Mouse (Mus musculus) lung, embryonic 15.5 days (tissue): ENCODE results near the gene LTO1. TPM values are rescaled to one million over a fixed set of nuclear protein-coding genes. Genes with fewer than 3 reads are reported as not detected.
"Not testable (repeated sequence)": the region's sequence is repeated elsewhere in the genome, so short reads cannot be mapped to it uniquely, and the experiment has no call there.

Experiments
- ATAC-seq: fragments of 200-750 bp; cut with Nextera tagmentation; 2 replicates; pipeline ENCODE4 v1.8.0; 2017; ENCODE audit warnings: moderate number of reproducible peaks, borderline replicate concordance; ENCODE audit not compliant: low FRiP score, low TSS enrichment; ENCODE audit errors: extremely low read depth
- H3K27ac ChIP-seq: fragments of 300-500 bp; sonication (generic); 2 replicates; pipeline ENCODE4 v1.5.1; 2015; ENCODE audit warnings: moderate library complexity, mild to moderate bottlenecking, inconsistent platforms
- H3K27me3 ChIP-seq: fragments of 300-500 bp; sonication (generic); 2 replicates; pipeline ENCODE4 v1.6.1; 2015; ENCODE audit warnings: inconsistent platforms
- H3K36me3 ChIP-seq: fragments of 300-500 bp; sonication (generic); 2 replicates; pipeline ENCODE4 v1.6.1; 2015; ENCODE audit warnings: inconsistent platforms
- H3K4me1 ChIP-seq: fragments of 300-500 bp; sonication (generic); 2 replicates; pipeline ENCODE4 v1.6.1; 2015; ENCODE audit warnings: inconsistent platforms
- H3K4me2 ChIP-seq: fragments of 300-500 bp; sonication (generic); 2 replicates; pipeline ENCODE4 v1.6.1; 2015; ENCODE audit warnings: inconsistent platforms, mild to moderate bottlenecking, moderate library complexity
- H3K4me3 ChIP-seq: fragments of 300-500 bp; sonication (generic); 2 replicates; pipeline ENCODE4 v1.5.1; 2015; ENCODE audit warnings: mild to moderate bottlenecking, inconsistent platforms
- H3K9ac ChIP-seq: fragments of 300-500 bp; sonication (generic); 2 replicates; pipeline ENCODE4 v1.6.1; 2015; ENCODE audit warnings: inconsistent platforms
- H3K9me3 ChIP-seq: fragments of 300-500 bp; sonication (generic); 2 replicates; pipeline ENCODE4 v1.6.1; 2016; ENCODE audit warnings: inconsistent platforms
- WGBS: fragments of 180-500 bp; shearing (Covaris S2); methylation state at CpG from one replicate; pipeline ENCODE4 v1.1.7; 2015; 5-methylcytosine and 5-hydroxymethylcytosine counted together
- polyA plus RNA-seq: library from polyadenylated mRNA; unstranded; fragments of >200 nt; fragmentation: Nextera tagmentation; extraction: Ambion mirVana; gene quantifications from 2 replicates; pipeline ENCODE4 v1.2.1, GENCODE M21; 2015

LTO1 gene
- polyA plus RNA-seq, 1 experiment from 2014 or later: 27.9 TPM

DNA sequence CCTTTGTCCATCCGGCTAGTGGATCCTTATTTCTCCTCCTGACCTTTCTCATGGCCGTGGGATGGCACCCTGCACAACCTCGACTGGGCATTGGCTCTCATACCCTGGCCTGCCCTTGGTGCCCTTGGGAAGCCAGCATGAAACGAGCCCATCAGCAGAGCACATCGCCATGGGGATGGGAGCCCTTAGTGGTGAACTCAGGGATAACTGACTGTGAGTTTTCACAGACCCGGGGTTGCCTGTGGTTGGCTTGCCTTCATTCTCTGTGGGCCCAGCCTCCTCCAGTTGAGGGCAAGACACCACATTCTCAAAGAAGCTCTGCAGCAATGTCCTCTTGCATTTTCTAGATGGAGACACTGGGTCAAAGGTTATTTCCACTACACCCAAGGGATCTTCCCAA is 22.6 kb upstream of the LTO1 start:
- Histone ChIP-seq H3K4me1 (peaks cover 28% of the 10 kb centered on the region), H3K9me3 (no peaks in the 10 kb centered on the region), H3K4me2 (no peak overlapping the region), H3K27ac (no peak overlapping the region), H3K27me3 (peaks cover 55% of the 10 kb centered on the region), H3K4me3 (no peak overlapping the region), H3K9ac (no peak overlapping the region), H3K36me3 (no peaks in the 10 kb centered on the region)
- ATAC-seq: no peak
- WGBS: 46% methylated on average over 6 of the region's 6 CpGs

DNA sequence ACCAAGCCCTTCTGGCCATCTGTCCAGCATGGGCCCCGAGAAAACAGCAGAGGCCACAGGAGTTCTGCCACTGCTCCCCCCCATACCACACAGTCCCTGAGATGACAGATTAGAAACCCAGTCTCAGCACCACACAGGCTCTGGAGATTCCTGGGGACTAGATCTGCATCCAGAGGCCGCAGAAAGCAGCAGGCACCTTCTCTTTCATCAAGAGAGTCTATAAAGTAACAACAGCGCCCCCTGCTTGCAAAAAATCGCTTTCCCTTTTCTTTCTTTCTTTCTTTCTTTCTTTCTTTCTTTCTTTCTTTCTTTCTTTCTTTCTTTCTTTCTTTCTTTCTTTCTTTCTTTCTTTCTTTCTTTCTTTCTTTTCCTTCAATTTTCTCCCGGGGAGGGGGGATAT is 20.7 kb upstream of the LTO1 start:
- H3K9me3 ChIP-seq: no peaks in the 10 kb centered on the region
- ATAC-seq: no peak

DNA sequence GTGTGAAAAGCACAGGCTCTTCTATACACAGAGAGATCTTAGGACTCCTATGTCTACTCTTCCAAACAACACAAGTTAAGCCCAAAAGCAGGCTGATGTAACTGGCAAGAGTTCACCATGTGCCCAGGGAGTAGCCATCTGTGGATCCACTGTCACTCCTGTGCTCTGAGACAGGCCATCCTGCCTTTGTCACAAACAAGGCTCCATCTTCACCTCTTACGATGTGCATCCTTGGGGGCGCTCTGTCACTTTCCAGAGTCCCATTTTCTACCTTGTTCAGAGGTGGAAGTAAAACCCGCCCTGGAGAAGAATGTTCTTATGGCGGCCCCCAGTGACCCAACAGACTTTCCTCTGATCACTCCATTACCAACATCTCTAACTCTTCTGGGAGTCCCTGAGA is 20.2 kb upstream of the LTO1 start:
- no peaks in the 10 kb centered on the region for H3K36me3 ChIP-seq
- H3K9me3 ChIP-seq: no peaks in the 10 kb centered on the region
- no peak overlapping the region for H3K4me2 ChIP-seq
- 6% methylated on average over 4 of the region's 4 CpGs for WGBS
- peaks cover 24% of the 10 kb centered on the region for H3K4me1 ChIP-seq
- ATAC-seq: no peak
- peaks cover 66% of the 10 kb centered on the region for H3K27me3 ChIP-seq
- H3K4me3 ChIP-seq: no peak overlapping the region
- H3K9ac ChIP-seq: no peak overlapping the region
- H3K27ac ChIP-seq: no peak overlapping the region

More for the DNA sequence above, 20.7 kb upstream of the LTO1 start:
- Histone ChIP-seq H3K36me3 (no peaks in the 10 kb centered on the region), H3K27ac (no peak overlapping the region), H3K4me3 (no peak overlapping the region), H3K27me3 (peaks cover 65% of the 10 kb centered on the region), H3K9ac (no peak overlapping the region), H3K4me2 (no peak overlapping the region), H3K4me1 (peaks cover 24% of the 10 kb centered on the region)
- WGBS: 7% methylated on average over 5 of the region's 5 CpGs

DNA sequence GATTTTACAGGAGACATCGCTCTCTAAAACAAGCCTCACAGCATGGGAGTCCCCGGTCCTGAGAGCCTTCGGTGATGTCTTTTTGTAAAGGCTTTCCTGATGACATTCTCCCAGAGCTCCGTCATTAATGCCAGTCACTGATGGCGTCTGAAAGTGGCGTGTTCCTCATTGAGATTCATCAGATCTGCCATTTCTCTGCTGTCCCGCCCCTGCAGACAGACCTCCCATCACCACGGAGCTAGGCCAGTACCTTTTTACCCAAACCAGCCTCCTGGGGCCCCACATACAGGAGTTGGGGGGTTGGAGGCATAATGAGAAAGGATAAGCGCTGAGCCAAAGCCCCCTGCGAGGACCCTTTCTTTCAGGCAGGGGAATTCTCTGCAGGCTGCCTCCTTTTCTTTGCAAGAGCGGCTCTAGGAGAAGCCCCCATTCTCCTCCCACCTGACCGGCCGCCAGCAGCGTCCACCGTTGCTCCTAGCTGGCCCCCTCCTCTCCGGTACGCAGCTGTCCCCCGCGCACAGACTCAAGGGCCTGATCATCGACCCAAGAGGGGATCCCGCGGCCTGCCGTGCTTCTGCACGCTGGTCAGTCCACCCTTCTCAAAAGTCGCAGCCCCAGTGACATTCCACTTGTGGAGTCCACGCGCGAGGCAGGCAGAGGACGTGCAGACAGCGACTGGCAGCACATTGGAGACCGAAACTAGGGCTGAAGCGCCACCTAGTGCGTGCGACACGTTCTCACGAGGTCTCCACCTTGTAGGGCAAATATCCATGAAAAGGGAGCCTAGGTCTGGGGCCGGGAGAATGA is 19.4 kb upstream of the LTO1 start:
- Histone ChIP-seq H3K4me3 (peak overlapping the region; percentile 46), H3K27me3 (peaks cover 70% of the 10 kb centered on the region), H3K4me1 (peaks cover 24% of the 10 kb centered on the region), H3K27ac (no peak overlapping the region), H3K36me3 (no peaks in the 10 kb centered on the region), H3K9me3 (no peaks in the 10 kb centered on the region), H3K9ac (peak overlapping the region; percentile 36), H3K4me2 (peak overlapping the region; percentile 94)
- WGBS: under 1% methylated on average over 37 of the region's 37 CpGs
- ATAC-seq: peak; percentile 80

DNA sequence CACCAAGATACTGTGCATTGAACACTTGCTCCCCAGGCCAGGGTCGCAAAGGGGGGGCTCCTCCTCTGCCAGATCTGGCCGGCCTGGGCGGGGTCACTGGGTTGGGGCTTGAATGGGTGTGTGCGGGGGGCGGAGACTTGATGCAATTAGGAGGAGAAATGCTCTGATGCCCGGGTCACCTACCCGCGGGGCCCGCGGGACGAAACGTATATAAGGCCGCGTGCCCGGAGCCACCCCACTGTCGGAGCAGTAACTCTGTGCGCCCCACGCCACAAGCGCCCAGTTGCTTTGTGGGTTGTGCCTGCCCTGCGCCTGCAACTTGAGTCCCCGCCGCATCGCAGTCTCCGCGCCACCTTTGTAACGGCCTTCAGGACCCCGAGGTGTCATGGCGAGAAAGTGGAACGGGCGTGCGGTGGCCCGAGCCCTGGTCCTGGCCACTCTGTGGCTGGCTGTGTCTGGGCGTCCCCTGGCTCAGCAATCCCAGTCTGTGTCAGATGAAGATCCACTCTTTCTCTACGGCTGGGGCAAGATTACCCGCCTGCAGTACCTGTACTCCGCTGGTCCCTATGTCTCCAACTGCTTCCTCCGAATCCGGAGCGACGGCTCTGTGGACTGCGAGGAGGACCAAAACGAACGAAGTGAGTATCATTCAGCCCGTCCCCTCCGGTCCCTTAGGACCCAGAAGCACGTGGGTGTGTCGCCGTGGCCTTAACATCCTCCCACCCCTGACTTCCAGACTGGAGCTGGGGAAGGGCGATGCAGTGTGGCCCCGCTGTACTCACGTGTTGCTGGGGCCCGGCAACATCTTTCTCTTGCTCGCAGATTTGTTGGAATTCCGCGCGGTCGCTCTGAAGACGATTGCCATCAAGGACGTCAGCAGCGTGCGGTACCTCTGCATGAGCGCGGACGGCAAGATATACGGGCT is 18.3 kb upstream of the LTO1 start, which contains the start of gene Fgf15:
Gene Fgf15, plus strand, starts transcription at position 238 of the 925 bp plus-strand sequence.
- H3K9ac ChIP-seq: peak within 1 kb of the TSS; percentile 36
- H3K4me3 ChIP-seq: peak within 1 kb of the TSS; percentile 46
- peak; percentile 46; the same call in 1 of the 2 replicates for ATAC-seq
- H3K4me1 ChIP-seq: peaks cover 24% of the 10 kb centered on the region
- H3K27ac ChIP-seq: no peak within 1 kb of the TSS
- H3K27me3 ChIP-seq: peaks cover 70% of the 10 kb centered on the region
- H3K9me3 ChIP-seq: no peaks in the 10 kb centered on the region
- H3K4me2 ChIP-seq: peak within 1 kb of the TSS; percentile 94
- under 1% methylated on average over 65 of the region's 65 CpGs for WGBS
- H3K36me3 ChIP-seq: no peaks in the 10 kb centered on the region

DNA sequence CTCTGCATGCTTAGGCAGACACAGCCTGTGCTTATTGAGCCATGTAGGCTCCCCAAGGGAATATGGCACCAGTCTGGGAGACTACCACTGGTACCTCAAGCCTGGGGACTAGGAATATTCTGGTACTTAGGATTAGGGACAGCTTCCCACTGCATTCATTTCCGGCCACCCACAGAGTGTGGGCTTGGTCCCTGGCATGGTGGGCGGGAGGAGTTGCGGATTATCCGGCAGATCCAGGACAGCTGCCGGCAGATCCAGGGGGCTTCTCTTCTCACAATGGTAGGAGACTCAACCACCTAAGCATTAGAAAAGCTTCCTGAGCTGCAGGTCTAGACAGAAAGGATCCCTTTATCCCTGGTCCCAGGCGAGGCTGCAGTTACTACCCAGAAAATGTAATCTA is 16.4 kb upstream of the LTO1 start:
- Histone ChIP-seq H3K36me3 (no peaks in the 10 kb centered on the region), H3K9me3 (no peaks in the 10 kb centered on the region), H3K4me3 (no peak overlapping the region), H3K27ac (no peak overlapping the region), H3K4me1 (peaks cover 24% of the 10 kb centered on the region), H3K27me3 (peaks cover 67% of the 10 kb centered on the region), H3K9ac (no peak overlapping the region), H3K4me2 (no peak overlapping the region)
- no peak for ATAC-seq
- 54% methylated on average over 6 of the region's 6 CpGs for WGBS

DNA sequence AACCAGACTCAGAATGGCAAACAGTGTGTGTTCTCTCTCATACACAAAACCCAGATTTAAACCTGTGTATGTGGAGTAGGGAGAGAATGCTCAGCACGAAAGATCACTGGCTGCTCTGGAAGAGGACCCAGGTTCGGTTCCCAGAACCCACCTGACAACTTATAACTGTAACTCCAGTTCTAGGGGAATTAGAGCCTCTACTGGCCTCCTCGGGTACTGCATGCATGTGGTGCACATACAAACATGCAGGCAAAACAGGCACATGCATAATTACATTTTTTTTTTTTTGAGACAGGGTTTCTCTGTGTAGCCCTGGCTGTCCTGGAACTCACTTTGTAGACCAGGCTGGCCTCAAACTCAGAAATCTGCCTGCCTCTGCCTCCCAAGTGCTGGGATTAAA is 9.4 kb upstream of the LTO1 start:
- H3K9ac ChIP-seq, H3K36me3 ChIP-seq, H3K27me3 ChIP-seq, H3K4me1 ChIP-seq, H3K27ac ChIP-seq, H3K4me3 ChIP-seq, H3K4me2 ChIP-seq, ATAC-seq, H3K9me3 ChIP-seq: not testable (repeated sequence)
- 87% methylated on average over 3 of the region's 3 CpGs for WGBS

DNA sequence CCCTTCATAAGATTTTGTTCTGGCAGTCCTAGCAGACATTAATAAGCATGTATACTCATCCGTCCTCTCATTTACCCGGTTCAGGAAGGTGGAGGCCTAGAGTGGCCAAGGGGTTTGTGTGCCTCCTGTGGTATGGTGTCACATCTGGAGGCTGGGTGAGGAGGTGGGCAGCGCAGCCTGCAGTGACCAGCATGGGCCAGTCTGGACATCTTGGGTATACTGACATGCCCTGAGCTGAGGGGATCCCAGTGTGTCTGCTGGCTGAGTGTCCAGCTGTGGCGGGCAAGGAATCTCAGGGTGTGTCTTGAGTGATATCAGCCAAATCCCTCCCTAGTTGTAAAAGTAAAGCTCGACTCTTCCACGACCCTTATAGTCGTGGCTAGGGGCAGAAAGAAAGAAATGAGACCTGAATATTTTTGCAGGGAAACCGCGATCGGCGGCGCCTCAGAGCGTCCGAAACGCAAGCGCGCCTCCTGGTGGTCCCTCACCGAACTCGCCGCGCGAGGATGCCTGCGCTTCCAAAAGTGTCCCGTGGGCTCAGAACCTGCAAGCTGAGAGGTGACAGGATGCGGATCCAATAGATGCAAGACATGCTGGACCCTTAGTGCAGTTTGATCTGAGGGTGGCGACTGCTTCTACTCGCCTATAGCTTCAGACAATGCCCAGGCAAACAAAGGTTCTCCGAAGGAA is 8.0 kb upstream of the LTO1 start:
- H3K9ac ChIP-seq: no peak overlapping the region
- no peaks in the 10 kb centered on the region for H3K9me3 ChIP-seq
- no peaks in the 10 kb centered on the region for H3K27me3 ChIP-seq
- no peaks in the 10 kb centered on the region for H3K36me3 ChIP-seq
- H3K4me2 ChIP-seq: no peak overlapping the region
- H3K4me1 ChIP-seq: peaks cover 2% of the 10 kb centered on the region
- no peak overlapping the region for H3K4me3 ChIP-seq
- no peak overlapping the region for H3K27ac ChIP-seq
- peak; percentile 52; the same call in 1 of the 2 replicates for ATAC-seq
- WGBS: 10% methylated on average over 28 of the region's 28 CpGs

DNA sequence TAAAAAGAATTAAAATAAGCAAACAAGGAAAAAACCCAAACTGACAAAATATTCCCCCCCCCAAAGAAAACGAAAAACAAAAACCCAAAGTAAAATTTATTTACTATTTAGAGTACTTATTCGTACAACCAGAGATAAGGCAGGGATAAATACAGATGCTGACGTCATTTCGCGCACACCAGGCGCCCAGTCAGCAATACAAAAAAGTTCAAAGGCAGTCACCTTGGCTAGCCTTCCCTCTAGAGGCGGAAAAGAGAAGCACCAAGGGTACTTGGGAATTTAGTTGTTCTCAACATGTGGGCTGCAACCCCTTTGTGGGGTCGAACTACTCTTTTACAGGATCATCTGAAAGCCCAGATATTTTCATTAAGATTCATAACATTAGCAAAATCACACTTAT is 7.1 kb upstream of the LTO1 start:
- Histone ChIP-seq H3K27ac (no peak overlapping the region), H3K9ac (no peak overlapping the region), H3K4me2 (no peak overlapping the region), H3K36me3 (no peaks in the 10 kb centered on the region), H3K27me3 (no peaks in the 10 kb centered on the region), H3K4me3 (no peak overlapping the region), H3K9me3 (no peaks in the 10 kb centered on the region), H3K4me1 (peaks cover 2% of the 10 kb centered on the region)
- no peak for ATAC-seq
- WGBS: 12% methylated on average over 8 of the region's 8 CpGs

DNA sequence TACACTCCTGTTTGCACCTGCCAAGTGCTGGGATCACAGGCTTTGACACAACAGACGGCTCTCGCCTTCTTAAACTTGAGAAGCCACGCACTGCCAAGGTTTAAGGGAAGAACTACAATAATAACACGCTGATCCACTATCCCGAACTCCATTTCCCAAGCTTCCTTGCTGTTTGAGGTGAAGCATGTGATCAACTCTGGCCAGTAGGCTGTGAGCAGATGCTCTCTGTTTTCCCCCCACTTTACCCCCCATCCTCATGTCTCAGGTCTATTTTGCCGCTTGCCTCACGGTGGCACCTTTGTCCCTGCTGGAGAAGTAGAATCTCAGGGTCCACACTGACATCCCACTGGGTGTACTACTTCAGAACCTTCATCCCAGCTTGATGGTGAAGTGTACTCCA is 6.2 kb upstream of the LTO1 start:
- Histone ChIP-seq H3K4me3 (no peak overlapping the region), H3K9ac (no peak overlapping the region), H3K9me3 (no peaks in the 10 kb centered on the region), H3K4me1 (peaks cover 2% of the 10 kb centered on the region), H3K27ac (no peak overlapping the region), H3K36me3 (no peaks in the 10 kb centered on the region), H3K4me2 (no peak overlapping the region), H3K27me3 (no peaks in the 10 kb centered on the region)
- WGBS: 26% methylated on average over 7 of the region's 7 CpGs
- ATAC-seq: no peak

DNA sequence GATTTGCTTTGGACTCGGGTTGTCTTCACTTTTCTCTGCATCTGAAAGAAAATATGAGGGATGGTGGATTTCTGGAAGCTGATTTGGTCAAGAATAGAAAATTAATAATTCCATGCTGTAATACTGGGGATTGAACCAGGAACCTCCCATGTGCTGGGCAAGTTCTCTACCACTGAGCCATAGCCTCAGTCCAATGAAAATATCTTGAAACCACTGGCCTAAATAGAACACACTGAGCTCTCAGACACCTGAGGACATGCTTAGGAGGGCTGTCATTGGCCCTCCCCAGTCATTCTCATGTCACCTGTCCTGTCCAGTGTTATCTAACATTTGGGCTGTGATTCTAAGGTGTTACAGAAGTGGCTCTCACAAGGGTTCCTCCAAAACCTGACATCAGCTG is 3.8 kb upstream of the LTO1 start:
- no peaks in the 10 kb centered on the region for H3K27me3 ChIP-seq
- H3K27ac ChIP-seq: no peak overlapping the region
- H3K9ac ChIP-seq: no peak overlapping the region
- WGBS: 78% methylated on average over 1 of the region's 1 CpGs
- H3K4me2 ChIP-seq: no peak overlapping the region
- H3K9me3 ChIP-seq: no peaks in the 10 kb centered on the region
- no peak overlapping the region for H3K4me3 ChIP-seq
- no peak for ATAC-seq
- H3K36me3 ChIP-seq: no peaks in the 10 kb centered on the region
- peaks cover 14% of the 10 kb centered on the region for H3K4me1 ChIP-seq
